Mouse (Mus musculus) kidney, adult 9 months (tissue): ENCODE results near the gene Mrtfb.

Experiments
- DNase-seq: peaks from one replicate; pipeline ENCODE4 v3.0.0; 2022

Mrtfb gene

DNA sequence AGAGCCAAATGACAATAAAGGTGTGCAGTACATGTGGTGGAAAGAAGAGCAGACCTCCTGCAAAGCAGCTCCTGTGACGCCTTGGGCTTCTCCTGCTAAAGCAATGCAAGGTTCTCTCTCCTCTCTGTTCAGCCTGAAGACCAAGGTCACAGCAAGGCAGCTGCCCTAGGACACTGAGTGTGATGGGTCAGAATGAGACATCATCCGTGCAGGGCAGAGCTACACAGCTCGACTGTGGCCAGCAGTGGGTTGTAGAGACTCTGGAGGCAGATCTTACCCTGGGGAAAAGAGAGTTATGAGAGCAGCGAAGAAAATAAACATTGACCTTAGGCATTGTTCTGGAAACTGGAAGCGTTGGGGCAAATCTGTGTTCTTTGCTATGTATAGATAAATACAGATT lies 98.2 kb downstream of the Mrtfb start:
- no peak for DNase-seq

DNA sequence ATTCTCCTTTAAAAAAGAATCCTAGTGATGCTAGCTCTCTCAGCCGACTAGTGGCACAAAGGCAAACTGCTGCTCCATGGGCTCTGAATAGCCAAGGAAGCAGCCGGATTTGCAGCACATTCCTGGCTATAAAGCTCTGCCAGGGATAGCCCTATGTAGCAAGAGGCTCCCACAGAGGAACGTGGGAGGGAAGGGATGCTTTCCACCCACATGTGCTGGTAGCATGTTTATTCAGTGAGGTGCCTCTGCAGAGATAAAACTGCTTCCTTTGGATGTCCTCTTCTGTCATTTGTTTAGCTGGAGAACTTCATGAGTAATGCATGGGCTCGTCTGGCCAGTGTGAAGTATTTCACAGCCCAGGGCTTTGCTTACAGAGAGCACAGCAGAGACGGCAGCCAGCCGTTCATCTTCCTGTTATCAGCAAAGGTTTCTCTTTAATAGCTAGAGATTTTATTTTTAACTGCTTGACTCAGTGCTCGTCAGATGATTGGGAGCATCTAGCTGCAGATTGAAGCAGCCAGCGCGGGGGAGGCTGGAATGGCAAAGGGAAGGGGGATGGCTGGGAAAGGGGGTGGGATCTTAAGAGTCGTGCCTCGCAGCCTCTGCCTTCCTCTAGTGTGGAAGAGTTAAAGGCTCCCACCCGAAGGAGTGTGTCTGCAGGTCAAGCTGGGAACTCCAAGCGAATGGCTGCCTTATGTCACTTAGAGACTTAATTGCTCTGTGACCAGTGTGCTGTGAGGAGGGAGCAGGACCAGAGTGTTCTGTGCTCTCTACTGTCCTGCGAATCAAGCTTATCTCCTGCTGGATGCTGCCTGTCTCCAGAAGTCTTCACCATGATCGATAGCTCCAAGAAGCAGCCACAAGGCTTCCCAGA lies 101.8 kb downstream of the Mrtfb start:
- peak; percentile 74 for DNase-seq

- no peak for DNase-seq
Measured at GRCm38 (mm10) chr16:13358741-13359140, 102.5 kb downstream of the Mrtfb start.

GRCm38 (mm10) chr16:13359405-13359858 lies 103.2 kb downstream of the Mrtfb start:
- peak; percentile 54 for DNase-seq

- DNase-seq = no peak
Measured at GRCm38 (mm10) chr16:13360208-13360607, 103.9 kb downstream of the Mrtfb start.

DNA sequence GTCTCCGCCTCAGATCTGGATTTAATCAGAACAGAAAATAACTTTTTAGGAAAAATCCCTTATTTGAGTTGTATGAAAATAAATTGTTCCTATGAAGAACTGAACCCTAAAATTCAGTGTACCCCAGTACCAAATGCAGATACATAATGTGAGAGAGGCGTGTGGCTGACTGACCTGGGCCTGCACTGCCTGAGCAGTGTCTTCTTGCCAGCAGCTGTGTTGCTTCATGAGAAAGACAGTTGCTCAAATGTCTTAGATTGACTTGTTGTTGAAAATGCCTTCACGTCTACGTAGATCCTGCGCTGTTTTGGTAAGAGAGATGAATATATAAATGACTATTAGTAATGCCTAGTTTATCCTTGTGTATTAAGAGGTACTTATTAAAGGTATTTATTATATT lies 104.6 kb downstream of the Mrtfb start:
- DNase-seq = no peak

DNA sequence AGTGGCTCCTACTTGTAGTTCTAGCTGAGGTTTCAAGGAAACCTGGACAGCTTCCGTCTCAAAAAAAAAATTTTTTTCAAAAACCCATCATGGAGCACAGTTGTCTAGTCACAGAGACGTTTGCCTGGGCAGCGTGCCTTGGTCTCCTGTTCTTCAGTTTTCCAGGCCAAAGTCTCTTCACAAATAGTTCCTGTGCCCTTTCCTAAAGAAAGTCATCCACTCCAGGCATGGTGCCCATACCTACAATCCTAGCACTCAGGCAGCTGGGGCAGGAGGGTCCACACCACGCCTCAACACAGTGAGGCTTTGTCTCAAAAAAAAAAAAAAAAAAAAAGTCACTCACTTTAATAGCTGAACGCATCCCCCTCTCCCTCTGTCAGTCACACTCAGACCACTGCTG lies 106.9 kb downstream of the Mrtfb start:
- no peak for DNase-seq

DNA sequence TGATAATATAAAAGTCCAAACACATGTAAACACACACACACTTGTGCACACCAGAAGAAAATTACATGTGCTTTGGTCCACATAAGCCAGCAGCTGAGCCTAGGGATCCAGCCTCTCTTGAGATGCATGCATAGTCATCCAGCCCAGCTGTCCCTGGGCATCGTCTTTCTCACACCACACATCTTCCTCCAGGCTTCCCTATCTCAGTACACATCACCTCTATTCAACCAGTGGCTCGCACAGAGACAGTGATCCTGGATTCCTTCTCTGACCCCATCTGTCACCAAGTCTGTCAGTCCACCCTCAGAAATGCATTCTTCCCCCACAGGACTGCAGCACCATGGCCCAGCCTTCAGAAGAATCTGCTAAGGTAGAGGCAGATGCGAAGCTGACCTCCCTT lies 107.9 kb downstream of the Mrtfb start:
- no peak for DNase-seq

DNA sequence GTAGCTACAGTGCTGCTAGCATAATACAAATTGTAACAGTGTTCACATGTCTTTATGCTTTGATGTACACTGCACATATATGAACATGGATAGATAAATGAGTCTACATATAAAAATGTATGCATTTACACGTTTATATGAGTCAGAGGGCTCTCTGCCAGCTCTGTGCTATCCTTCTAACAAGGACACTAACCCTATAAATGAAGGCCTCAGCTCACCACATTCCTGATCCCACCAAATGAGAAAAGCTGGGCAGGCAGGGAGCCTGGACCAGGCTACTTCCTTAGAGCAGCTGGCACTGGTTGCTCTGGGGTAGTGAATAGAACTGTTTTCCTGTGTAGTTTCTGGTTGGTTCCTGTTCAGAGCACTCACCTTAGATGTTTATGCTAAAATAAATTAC lies 110.0 kb downstream of the Mrtfb start:
- no peak for DNase-seq

DNA sequence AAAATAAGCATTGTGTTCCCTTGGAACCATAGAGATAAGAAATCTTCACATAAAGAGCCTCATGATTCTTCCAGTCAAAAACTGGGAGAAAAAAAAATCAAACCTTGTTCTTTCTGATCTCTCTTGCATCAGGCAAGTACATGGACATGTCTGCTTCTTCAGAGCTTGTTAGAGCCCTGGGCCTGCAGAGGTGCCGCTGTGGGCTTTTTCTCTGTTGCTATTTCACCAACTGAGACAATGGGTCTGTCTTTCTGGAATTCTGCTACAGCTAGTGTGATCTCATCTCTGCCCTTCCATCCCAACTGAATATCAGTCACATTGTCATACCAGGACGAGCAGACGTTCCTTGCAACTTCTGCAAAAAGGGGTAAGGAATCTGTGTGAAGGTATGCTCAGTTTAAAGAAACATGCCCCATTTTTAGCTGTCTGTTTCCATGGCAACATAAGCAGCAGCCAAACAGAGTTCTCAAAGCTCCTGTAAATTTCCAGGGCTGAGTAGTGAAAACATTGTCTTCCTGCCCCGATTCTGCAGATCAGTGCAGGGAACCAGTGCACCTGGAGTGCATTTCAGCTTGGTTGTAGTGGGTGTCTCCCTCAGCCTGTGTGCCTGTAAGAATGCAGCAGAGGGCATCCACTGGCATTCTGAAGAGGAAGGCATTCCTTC lies 110.7 kb downstream of the Mrtfb start:
- no peak for DNase-seq

DNA sequence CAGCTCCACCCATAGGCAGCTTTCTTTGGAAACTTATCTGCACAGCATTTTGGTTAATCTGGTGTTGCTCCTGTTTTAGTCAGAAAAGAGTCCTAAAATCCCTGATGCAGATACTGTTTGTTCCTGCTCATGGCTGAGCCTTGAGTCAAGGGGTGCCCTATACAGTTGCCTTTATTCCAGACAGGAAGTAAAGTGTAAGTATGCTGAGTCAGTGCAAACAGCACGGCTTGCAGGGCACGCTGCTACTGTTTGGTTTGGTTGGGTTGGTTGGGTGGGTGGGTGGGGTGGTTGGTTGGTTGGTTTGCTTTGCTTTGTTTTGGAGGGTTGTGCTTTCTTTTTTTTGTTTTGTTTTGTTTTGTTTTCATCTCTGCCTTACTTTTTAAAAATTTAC lies 111.2 kb downstream of the Mrtfb start:
- DNase-seq = no peak

DNA sequence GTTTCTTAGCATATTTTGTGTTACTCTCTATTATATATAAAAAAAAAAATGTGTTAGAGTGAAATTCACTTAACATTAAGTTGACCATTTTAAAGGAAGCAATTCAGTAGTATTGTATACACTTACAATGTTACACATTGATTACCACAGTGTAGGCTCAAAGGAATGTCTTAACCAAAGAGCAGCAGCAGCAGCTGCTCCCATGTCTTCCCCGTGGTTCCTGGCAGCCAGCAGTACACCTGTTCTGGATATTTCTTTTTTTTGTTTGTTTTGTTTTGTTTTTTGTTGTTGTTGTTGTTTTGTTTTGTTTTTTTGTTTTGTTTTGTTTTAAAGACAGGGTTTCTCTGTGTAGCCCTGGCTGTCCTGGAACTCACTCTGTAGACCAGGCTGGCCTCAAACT lies 112.4 kb downstream of the Mrtfb start:
- no peak for DNase-seq

- peak; percentile 92 for DNase-seq
Measured at GRCm38 (mm10) chr16:13371740-13372287, 115.5 kb downstream of the Mrtfb start.

GRCm38 (mm10) chr16:13372899-13373533 lies 116.7 kb downstream of the Mrtfb start:
- DNase-seq = no peak

DNA sequence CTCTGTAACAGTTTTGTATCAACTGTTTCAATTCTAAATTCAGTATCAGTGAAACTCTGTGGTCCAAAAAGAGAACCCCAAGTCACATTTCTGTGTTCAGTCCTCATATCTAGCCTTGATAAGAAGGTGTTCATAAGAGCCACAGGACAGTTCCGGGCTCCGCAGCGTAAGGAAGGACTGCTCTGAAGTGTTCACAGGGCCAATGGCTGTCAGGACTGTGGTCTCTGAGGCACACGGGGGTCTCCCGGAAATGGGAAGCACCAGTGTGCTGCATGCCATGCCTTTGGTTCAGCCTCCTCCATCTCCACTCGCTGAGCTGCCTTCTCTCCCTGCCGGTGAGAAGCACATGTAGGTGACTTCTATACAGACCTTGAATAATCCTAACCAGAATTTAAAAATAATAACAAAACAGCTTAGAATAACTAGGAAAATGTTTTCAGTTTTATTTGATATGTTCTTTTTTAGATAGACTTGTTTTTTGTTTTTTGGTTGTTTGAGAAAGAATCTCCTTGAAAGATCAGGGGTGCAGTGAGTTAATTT lies 120.7 kb downstream of the Mrtfb start:
- DNase-seq = no peak

DNA sequence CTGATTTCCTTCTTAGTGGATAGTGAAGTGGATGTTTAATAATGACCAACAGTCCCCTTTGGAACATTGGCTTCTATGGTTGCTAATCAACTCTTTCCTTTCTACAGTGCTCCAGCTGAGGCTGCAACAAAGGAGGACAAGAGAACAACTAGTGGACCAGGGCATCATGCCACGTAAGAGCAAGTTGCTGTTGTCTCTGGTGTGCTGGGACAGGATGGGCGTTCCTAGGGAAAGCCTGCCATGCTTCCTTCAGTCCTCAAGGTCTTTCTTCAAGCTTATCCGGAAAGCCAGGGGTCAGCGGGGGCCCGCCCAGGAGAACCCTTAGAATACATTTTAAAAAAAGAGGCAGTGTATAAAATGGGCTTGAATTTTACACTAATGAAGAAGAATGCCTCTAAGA lies 121.9 kb downstream of the Mrtfb start:
- DNase-seq = peak; percentile 63

DNA sequence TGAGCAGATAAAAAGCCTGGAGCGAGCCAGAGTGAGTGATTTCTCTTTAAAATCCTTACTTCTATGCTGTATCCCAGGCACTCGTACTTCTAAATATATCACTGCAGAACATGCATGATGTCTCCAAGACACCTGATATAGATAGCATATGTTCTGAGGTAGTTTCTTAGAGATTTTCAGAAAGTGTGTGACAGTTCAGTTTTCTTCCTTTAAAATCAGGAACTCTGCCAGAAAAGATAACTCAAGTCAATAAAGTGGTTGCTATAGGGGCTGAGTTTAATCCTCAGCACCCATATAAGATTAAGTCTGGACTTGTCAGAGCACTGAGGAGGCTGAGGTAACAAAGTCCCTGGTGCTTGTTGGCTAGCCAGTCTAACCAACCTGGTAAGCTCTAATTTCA lies 123.6 kb downstream of the Mrtfb start:
- no peak for DNase-seq

DNA sequence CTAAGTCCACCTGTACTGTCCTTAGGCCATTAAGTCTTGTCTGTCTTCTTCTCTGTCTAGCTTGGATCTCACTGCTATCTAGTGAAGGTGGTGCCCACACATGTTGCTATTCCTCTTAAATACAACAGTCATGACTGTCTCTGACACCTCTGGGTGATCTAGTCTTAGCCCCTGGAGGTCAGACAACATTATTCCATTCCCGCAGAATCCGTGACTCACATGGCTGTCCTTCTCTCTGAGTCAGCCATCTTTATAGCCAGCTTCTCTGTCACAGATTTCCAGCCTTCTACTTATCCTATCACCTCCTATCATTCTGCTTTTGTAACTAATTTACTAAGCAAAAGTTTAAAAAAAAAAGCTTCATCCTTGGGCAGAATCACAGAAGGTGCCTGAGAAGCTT lies 125.5 kb downstream of the Mrtfb start:
- no peak for DNase-seq

DNA sequence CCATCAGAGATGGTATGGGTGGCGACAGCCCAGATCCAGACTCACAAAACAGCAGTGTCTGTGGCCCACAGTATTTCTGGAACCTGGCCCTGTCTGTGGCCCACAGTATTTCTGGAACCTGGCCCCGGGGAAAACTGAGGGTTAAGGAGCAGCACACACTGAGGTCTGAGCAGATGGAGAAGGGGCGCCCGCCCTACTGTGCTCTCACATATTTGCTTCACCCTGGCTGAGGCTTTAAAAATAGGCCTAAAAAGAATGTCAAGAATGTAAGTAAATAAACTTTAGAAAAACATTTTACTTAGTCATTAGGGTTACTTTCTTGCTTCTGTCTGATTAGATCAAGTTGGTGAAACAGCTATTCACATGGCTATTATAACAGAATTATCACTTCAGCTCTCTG lies 131.0 kb downstream of the Mrtfb start:
- peak; percentile 12 for DNase-seq

DNA sequence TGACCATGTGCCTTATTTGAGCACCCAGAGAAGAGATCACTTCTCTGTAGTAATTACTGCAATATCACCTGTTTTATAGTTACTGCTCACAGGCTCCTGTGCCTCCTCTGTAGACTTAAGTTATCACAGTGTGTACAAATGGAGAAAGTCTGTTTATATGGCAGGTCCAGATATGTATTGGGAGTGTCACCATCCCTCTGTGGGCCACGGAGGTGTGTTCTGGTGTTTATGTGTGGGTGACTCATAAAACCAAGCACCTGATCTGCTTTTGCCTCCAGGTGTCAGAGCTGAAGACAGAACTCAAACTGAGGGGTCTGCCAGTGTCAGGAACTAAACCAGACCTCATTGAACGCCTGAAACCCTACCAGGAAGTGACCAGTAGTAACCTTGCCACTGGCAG lies 144.1 kb downstream of the Mrtfb start:
- DNase-seq = no peak

DNA sequence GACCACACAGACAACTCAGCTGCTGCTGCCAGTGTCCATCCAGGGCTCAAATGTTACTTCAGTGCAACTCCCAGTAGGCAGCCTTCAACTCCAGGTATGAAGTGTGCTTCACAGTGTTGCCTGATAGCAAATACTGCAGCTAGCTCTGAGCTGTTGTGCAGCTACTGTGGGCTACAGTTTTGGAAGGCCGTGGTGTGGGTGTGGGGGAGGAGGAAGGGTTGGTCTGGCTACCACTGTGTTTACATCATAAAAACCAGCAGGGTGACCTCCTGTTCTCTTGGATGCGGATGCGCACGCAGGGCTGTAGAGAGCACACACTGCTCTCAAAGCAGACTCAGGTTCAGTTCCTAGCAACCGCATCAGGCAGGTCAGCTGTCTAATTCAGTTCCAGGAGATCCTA lies 145.3 kb downstream of the Mrtfb start:
- DNase-seq = no peak

DNA sequence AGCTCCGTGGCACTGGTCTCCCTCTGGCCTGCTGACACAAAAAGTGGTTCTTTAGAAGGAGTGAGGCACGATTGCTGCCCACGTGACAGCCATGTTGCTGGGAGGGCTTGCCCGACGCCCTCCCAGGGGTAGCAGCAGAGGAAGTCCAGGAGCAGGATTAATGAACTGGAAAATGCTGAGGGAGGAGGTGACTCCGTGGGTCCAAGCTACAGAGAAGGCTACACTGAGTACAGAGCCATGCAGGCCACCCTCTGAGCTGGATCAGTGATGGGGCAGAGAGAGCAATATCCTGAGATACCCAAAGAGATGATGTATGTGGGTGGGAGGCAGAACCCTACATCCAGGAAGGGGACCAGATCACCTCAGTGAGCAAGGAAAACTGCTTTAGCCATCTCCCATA lies 148.4 kb downstream of the Mrtfb start:
- peak; percentile 12 for DNase-seq

DNA sequence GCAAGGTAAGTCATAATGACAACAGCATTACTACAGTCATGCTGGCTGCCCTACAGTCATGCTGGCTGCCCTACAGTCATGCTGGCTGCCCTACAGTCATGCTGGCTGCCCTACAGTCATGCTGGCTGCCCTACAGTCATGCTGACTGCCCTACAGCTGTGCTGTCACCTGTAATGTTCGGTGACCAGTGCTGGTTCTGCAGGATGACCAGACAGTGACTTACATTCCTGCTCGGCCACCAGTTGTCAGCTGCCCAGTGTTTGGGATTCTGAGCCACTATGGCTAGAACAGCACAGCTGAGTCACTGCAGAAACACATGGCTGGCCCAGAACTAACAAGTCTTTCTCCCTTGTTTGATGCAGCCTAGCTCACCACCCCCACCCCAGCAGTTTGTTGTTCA lies 149.1 kb downstream of the Mrtfb start:
- no peak for DNase-seq
